In genomic region chr3:58570821-58571220, GRCm38 (mm10) we compare ENCODE assay signal across 26 mouse cellular contexts.
"Had no signal": no experiment of that assay in that cellular context is flagged by ENCODE, and none has a peak within 500 bp of the region (broad histone marks: within the 10 kb centered on the region; RNA-seq: fewer than 3 reads in every experiment).

No protein-coding gene starts in this region.

- H3K27ac ChIP-seq: heart, adult 2 months; heart, embryonic 13.5 days; heart, embryonic 15.5 days; hindbrain, embryonic 13.5 days; hindbrain, embryonic 15.5 days; hindbrain, postnatal 0 days; kidney, embryonic 15.5 days; kidney, postnatal 0 days; limb, embryonic 13.5 days; limb, embryonic 15.5 days; liver, embryonic 12.5 days; liver, embryonic 14.5 days had no signal

- H3K9me3 ChIP-seq: heart, embryonic 13.5 days; heart, embryonic 15.5 days; hindbrain, embryonic 13.5 days; hindbrain, embryonic 15.5 days; kidney, embryonic 15.5 days; limb, embryonic 13.5 days; limb, embryonic 15.5 days; liver, embryonic 12.5 days had no signal

- H3K9ac ChIP-seq: heart, embryonic 13.5 days; heart, embryonic 15.5 days; hindbrain, embryonic 13.5 days; hindbrain, embryonic 15.5 days; kidney, embryonic 15.5 days; limb, embryonic 13.5 days; limb, embryonic 15.5 days; liver, embryonic 12.5 days; liver, embryonic 14.5 days had no signal

- ATAC-seq: hindbrain, postnatal 0 days; intestine, embryonic 16.5 days; liver, embryonic 12.5 days had no signal

- H3K4me3 ChIP-seq: heart, adult 2 months; heart, embryonic 13.5 days; heart, embryonic 15.5 days; hindbrain, embryonic 13.5 days; hindbrain, embryonic 15.5 days; kidney, embryonic 15.5 days; limb, embryonic 13.5 days; limb, embryonic 15.5 days; liver, embryonic 12.5 days had no signal

- DNase-seq: gastrocnemius, postnatal 14 days; gastrocnemius, postnatal 36 days; heart, adult 11 months; heart, adult 2 months; heart, postnatal 14 days; heart, postnatal 36 days; kidney, adult 11 months; kidney, adult 2 months; kidney, adult 9 months; kidney, postnatal 14 days; kidney, postnatal 36 days; layer of hippocampus, adult 9-11 months; layer of hippocampus, postnatal 36 days; left cerebral cortex, postnatal 4 days had no signal

- H3K36me3 ChIP-seq: heart, embryonic 13.5 days; heart, embryonic 15.5 days; hindbrain, embryonic 13.5 days; hindbrain, embryonic 15.5 days; kidney, embryonic 15.5 days; limb, embryonic 13.5 days; limb, embryonic 15.5 days; liver, embryonic 12.5 days had no signal

- H3K4me1 ChIP-seq: heart, embryonic 15.5 days; kidney, embryonic 15.5 days; limb, embryonic 13.5 days; limb, embryonic 15.5 days had no signal

- H3K27me3 ChIP-seq: heart, embryonic 13.5 days; heart, embryonic 15.5 days; hindbrain, embryonic 13.5 days; hindbrain, embryonic 15.5 days; kidney, embryonic 15.5 days; limb, embryonic 13.5 days; limb, embryonic 15.5 days; liver, embryonic 12.5 days had no signal
